Mouse (Mus musculus) ES-E14 (cell line): ENCODE data around the gene Neb.

Experiments
- CHD2 ChIP-seq: IDR thresholded peaks from 2 replicates; pipeline ENCODE4 v1.6.1; 2014; ENCODE audit warnings: mild to moderate bottlenecking, low read depth, low read length, inconsistent platforms
- HCFC1 ChIP-seq: IDR thresholded peaks from 2 replicates; pipeline ENCODE4 v1.6.1; 2012; ENCODE audit warnings: low read length, inconsistent platforms, borderline replicate concordance; ENCODE audit not compliant: insufficient read depth
- MAFK ChIP-seq: IDR thresholded peaks from 2 replicates; pipeline ENCODE4 v1.6.1; 2014; ENCODE audit warnings: mild to moderate bottlenecking, low read depth, low read length, inconsistent platforms; ENCODE audit not compliant: insufficient read depth
- ZNF384 ChIP-seq: IDR thresholded peaks from 2 replicates; pipeline ENCODE4 v1.6.1; 2012; ENCODE audit warnings: low read depth, low read length, inconsistent platforms

DNA sequence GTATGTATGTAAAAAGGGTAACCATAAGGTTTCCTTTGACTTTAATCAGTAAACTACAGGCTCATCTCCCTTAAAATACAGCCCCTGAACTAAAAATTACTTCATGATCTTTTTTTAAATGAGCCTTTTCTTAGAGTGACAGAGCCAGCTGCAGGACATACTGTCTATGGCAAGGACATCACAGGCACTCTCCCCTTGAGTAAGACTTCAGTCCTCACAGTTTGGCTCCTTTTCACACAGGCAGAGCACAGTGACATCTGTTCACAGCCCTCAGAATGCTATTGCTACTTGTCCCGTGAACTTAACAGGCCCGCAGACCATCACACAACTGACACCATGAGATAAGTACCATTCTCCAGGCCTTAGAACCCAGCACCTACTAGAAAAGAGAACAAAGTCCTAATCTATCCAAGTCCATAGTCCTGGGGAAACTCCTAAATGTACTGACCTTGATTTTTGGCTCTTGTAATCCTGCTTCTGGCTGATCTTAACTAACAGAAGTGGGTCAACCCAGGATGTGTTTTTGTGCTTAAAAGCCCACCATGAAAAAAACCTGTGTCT is 12.2 kb upstream of the Neb start:
- no peak for TF ChIP-seq CHD2
- no peak for TF ChIP-seq ZNF384
- no peak for TF ChIP-seq MAFK
- no peak for TF ChIP-seq HCFC1
